Mouse (Mus musculus) midbrain, embryonic 13.5 days (tissue): ENCODE measurements around the gene Uchl5. TPM values are rescaled to one million over a fixed set of nuclear protein-coding genes. Genes with fewer than 3 reads are reported as not detected.

ENCODE experiments used
- ATAC-seq: fragments of 200-750 bp; cut with Nextera tagmentation; 2 replicates; pipeline ENCODE4 v1.8.0; 2017; ENCODE audit warnings: mild to moderate bottlenecking, moderate TSS enrichment, moderate library complexity
- H3K27ac ChIP-seq: fragments of 300-500 bp; sonication (generic); 2 replicates; pipeline ENCODE4 v1.5.1; 2015; ENCODE audit warnings: inconsistent platforms, mild to moderate bottlenecking, moderate library complexity
- H3K27me3 ChIP-seq: fragments of 300-500 bp; sonication (generic); 2 replicates; pipeline ENCODE4 v1.6.1; 2015; ENCODE audit warnings: mild to moderate bottlenecking, inconsistent platforms
- H3K36me3 ChIP-seq: fragments of 300-500 bp; sonication (generic); 2 replicates; pipeline ENCODE4 v1.6.1; 2015; ENCODE audit warnings: mild to moderate bottlenecking, inconsistent platforms
- H3K4me1 ChIP-seq: fragments of 300-500 bp; sonication (generic); replicated peaks from 2 replicates; pipeline ENCODE4 v1.6.1; 2015; ENCODE audit warnings: inconsistent platforms
- H3K4me2 ChIP-seq: fragments of 300-500 bp; sonication (generic); replicated peaks from 2 replicates; pipeline ENCODE4 v1.6.1; 2015; ENCODE audit warnings: moderate library complexity, mild to moderate bottlenecking, inconsistent platforms
- H3K4me3 ChIP-seq: fragments of 300-500 bp; sonication (generic); replicated peaks from 2 replicates; pipeline ENCODE4 v1.5.1; 2015; ENCODE audit warnings: mild to moderate bottlenecking, inconsistent platforms
- H3K9ac ChIP-seq: fragments of 300-500 bp; sonication (generic); replicated peaks from 2 replicates; pipeline ENCODE4 v1.6.1; 2015; ENCODE audit warnings: mild to moderate bottlenecking, inconsistent platforms
- H3K9me3 ChIP-seq: fragments of 300-500 bp; sonication (generic); 2 replicates; pipeline ENCODE4 v1.6.1; 2016; ENCODE audit warnings: mild to moderate bottlenecking, inconsistent platforms
- WGBS: fragments of 180-500 bp; shearing (Covaris S2); methylation state at CpG from one replicate; pipeline ENCODE4 v1.1.7; 2015; 5-methylcytosine and 5-hydroxymethylcytosine counted together
- polyA plus RNA-seq: library from polyadenylated mRNA; unstranded; fragments of >200 nt; fragmentation: Nextera tagmentation; extraction: Ambion mirVana; gene quantifications from 2 replicates; pipeline ENCODE4 v1.2.1, GENCODE M21; 2015

Uchl5 gene
- polyA plus RNA-seq, 1 experiment from 2014 or later = 79.4 TPM

- H3K27ac ChIP-seq = no peak overlapping the region
- H3K9ac ChIP-seq = no peak overlapping the region
- H3K4me2 ChIP-seq = no peak overlapping the region
- H3K9me3 ChIP-seq = no peaks in the 10 kb centered on the region
- no peak overlapping the region for H3K4me3 ChIP-seq
- 42% methylated on average over 7 of the region's 7 CpGs for WGBS
- H3K36me3 ChIP-seq = no peaks in the 10 kb centered on the region
- peak; percentile 92 for ATAC-seq
- no peaks in the 10 kb centered on the region for H3K4me1 ChIP-seq
- H3K27me3 ChIP-seq = no peaks in the 10 kb centered on the region
These were observed 36.7 kb downstream of the Uchl5 start for GRCm38 (mm10) chr1:143813676-143814360.

GRCm38 (mm10) chr1:143820096-143820877 is 43.2 kb downstream of the Uchl5 start:
- WGBS = 9% methylated on average over 2 of the region's 2 CpGs
- H3K4me2 ChIP-seq = no peak overlapping the region
- no peak overlapping the region for H3K9ac ChIP-seq
- ATAC-seq = peak; percentile 97
- no peaks in the 10 kb centered on the region for H3K36me3 ChIP-seq
- H3K9me3 ChIP-seq = no peaks in the 10 kb centered on the region
- H3K4me1 ChIP-seq = peaks cover 16% of the 10 kb centered on the region
- H3K27me3 ChIP-seq = no peaks in the 10 kb centered on the region
- H3K27ac ChIP-seq = peak overlapping the region; percentile 56; the same call in 1 of the 2 replicates
- H3K4me3 ChIP-seq = no peak overlapping the region

- H3K9me3 ChIP-seq = no peaks in the 10 kb centered on the region
- H3K4me1 ChIP-seq = peaks cover 16% of the 10 kb centered on the region
- H3K4me2 ChIP-seq = no peak overlapping the region
- no peak for ATAC-seq
- H3K4me3 ChIP-seq = no peak overlapping the region
- H3K36me3 ChIP-seq = no peaks in the 10 kb centered on the region
- WGBS = 91% methylated on average over 3 of the region's 3 CpGs
- H3K27ac ChIP-seq = no peak overlapping the region
- H3K27me3 ChIP-seq = no peaks in the 10 kb centered on the region
- H3K9ac ChIP-seq = no peak overlapping the region
These were observed 45.6 kb downstream of the Uchl5 start for GRCm38 (mm10) chr1:143822677-143823076.

- WGBS = 69% methylated on average over 3 of the region's 3 CpGs
- Histone ChIP-seq H3K4me2 (no peak overlapping the region), H3K36me3 (no peaks in the 10 kb centered on the region), H3K9me3 (no peaks in the 10 kb centered on the region), H3K9ac (no peak overlapping the region), H3K27me3 (no peaks in the 10 kb centered on the region), H3K4me1 (no peaks in the 10 kb centered on the region), H3K27ac (no peak overlapping the region), H3K4me3 (no peak overlapping the region)
- ATAC-seq = no peak
These were observed 53.6 kb downstream of the Uchl5 start for GRCm38 (mm10) chr1:143830713-143831112.

DNA sequence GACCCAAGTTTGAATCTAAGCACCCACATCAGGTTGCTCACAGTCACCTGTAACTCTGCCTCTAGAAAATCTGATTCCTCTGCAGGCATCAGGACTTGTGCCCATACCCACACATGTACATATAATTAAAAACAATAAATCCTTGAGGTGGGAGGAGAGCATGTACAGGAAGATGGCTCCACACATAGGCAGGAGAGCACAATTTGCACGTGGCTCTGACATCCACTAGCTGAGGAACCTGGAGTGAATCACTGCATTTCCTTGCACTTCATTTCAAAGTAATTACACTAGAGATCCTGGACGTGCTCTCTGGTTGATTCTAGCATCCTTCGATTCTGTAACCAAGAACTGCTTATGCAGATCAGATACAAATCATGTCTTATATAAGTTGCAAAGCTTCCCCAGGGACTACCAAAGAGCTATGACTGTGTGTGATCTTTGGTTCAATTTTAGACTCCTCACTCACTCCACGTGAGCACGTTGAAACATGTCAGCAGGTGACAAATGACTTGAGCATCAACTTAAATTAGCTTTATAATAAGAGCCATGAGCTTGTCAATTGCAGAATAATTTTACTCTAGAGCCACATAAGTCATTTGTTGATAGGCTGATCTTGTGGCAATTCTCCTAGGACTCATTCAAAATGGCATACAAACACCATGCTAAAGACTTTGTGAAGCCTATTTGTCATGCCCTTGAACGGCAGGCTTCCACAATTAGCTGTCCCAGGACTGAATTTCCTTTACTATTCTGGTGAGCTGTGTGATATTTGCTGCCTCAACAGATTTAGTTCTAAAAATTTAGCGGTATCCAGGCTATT is 59.5 kb downstream of the Uchl5 start:
- no peak for ATAC-seq
- Histone ChIP-seq H3K27ac (no peak overlapping the region), H3K4me1 (peaks cover 3% of the 10 kb centered on the region; the same call in 1 of the 2 replicates), H3K9me3 (no peaks in the 10 kb centered on the region), H3K36me3 (no peaks in the 10 kb centered on the region), H3K27me3 (no peaks in the 10 kb centered on the region), H3K4me3 (no peak overlapping the region), H3K4me2 (no peak overlapping the region), H3K9ac (no peak overlapping the region)
- 52% methylated on average over 7 of the region's 7 CpGs for WGBS

DNA sequence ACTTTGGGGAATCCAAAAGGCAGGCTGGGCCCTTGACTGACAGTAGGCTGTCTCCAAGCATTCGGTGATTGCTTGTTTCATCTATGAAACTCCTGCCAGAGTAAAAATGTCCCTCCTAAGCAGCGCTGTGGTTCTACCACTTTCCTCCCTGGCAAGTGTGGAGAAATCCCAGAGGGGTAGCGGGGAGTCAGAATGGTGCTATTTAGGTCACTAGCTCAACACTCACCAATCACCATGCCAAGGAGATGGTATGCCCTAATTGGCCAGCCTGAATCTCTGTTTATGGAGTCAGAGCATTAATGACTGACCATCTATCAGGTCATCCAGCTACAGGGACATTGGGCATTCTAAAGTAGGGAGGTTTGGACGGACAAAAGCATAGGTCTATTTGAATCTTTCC is 60.6 kb downstream of the Uchl5 start:
- no peak overlapping the region for H3K4me3 ChIP-seq
- no peaks in the 10 kb centered on the region for H3K36me3 ChIP-seq
- H3K4me1 ChIP-seq = peaks cover 3% of the 10 kb centered on the region; the same call in 1 of the 2 replicates
- no peak overlapping the region for H3K9ac ChIP-seq
- 91% methylated on average over 4 of the region's 4 CpGs for WGBS
- H3K27me3 ChIP-seq = no peaks in the 10 kb centered on the region
- H3K27ac ChIP-seq = no peak overlapping the region
- ATAC-seq = no peak
- no peaks in the 10 kb centered on the region for H3K9me3 ChIP-seq
- H3K4me2 ChIP-seq = no peak overlapping the region

DNA sequence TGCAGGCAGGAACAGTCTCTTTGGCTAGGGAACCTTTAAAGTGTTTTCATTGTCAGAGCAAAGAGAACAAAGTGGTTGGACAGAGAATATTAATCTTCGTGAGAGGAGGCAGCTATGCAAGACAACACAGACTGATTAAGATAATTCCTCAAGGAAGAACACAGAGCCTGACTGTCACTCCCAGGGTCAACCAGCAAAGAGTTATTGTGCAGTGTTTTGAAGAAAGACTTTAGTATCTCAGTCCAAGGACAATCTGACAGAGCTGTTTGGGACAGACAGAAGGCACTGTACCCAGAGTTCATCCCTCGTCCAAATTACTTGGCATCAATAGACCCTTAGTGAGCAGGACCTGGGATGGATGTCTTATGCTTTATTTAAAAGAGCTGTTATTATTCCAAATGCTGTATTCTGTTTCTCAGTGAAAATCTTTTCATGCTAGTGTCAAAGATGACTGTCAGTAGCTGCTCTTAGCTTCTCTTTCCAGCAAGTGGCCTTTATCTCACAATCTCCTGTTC is 61.9 kb downstream of the Uchl5 start:
- 56% methylated on average over 2 of the region's 2 CpGs for WGBS
- H3K36me3 ChIP-seq = no peaks in the 10 kb centered on the region
- ATAC-seq = no peak

GRCm38 (mm10) chr1:143852329-143852728 is 75.3 kb downstream of the Uchl5 start:
- WGBS = 76% methylated on average over 4 of the region's 4 CpGs
- H3K36me3 ChIP-seq = no peaks in the 10 kb centered on the region
- no peaks in the 10 kb centered on the region for H3K9me3 ChIP-seq
- peaks cover 8% of the 10 kb centered on the region for H3K4me1 ChIP-seq
- H3K27ac ChIP-seq = peak overlapping the region; percentile 74
- H3K27me3 ChIP-seq = no peaks in the 10 kb centered on the region
- no peak overlapping the region for H3K9ac ChIP-seq
- no peak overlapping the region for H3K4me3 ChIP-seq
- ATAC-seq = no peak
- no peak overlapping the region for H3K4me2 ChIP-seq

More for the DNA sequence above, 61.9 kb downstream of the Uchl5 start:
- Histone ChIP-seq H3K9ac (no peak overlapping the region), H3K4me3 (no peak overlapping the region), H3K27ac (no peak overlapping the region), H3K4me2 (no peak overlapping the region), H3K27me3 (no peaks in the 10 kb centered on the region), H3K9me3 (no peaks in the 10 kb centered on the region), H3K4me1 (peaks cover 3% of the 10 kb centered on the region; the same call in 1 of the 2 replicates)

- Histone ChIP-seq H3K9me3 (no peaks in the 10 kb centered on the region), H3K27me3 (no peaks in the 10 kb centered on the region), H3K27ac (peak overlapping the region; percentile 74), H3K36me3 (no peaks in the 10 kb centered on the region), H3K4me1 (peaks cover 8% of the 10 kb centered on the region), H3K4me3 (no peak overlapping the region), H3K9ac (no peak overlapping the region), H3K4me2 (no peak overlapping the region)
- peak; percentile 88 for ATAC-seq
- WGBS = 58% methylated on average over 2 of the region's 2 CpGs
These were observed 75.8 kb downstream of the Uchl5 start for GRCm38 (mm10) chr1:143852779-143853358.

GRCm38 (mm10) chr1:143853691-143854115 is 76.6 kb downstream of the Uchl5 start:
- WGBS = 70% methylated on average over 8 of the region's 8 CpGs
- peak; percentile 21; the same call in 1 of the 2 replicates for ATAC-seq

GRCm38 (mm10) chr1:143855706-143856105 is 78.6 kb downstream of the Uchl5 start:
- H3K27me3 ChIP-seq = no peaks in the 10 kb centered on the region
- H3K4me2 ChIP-seq = no peak overlapping the region
- no peak overlapping the region for H3K4me3 ChIP-seq
- WGBS = 90% methylated on average over 5 of the region's 5 CpGs
- peaks cover 12% of the 10 kb centered on the region for H3K4me1 ChIP-seq
- ATAC-seq = no peak
- no peaks in the 10 kb centered on the region for H3K9me3 ChIP-seq
- no peak overlapping the region for H3K27ac ChIP-seq
- H3K36me3 ChIP-seq = no peaks in the 10 kb centered on the region
- no peak overlapping the region for H3K9ac ChIP-seq

More at GRCm38 (mm10) chr1:143853691-143854115, 76.6 kb downstream of the Uchl5 start:
- no peaks in the 10 kb centered on the region for H3K9me3 ChIP-seq
- H3K4me2 ChIP-seq = no peak overlapping the region
- no peak overlapping the region for H3K9ac ChIP-seq
- no peak overlapping the region for H3K4me3 ChIP-seq
- H3K36me3 ChIP-seq = no peaks in the 10 kb centered on the region
- H3K4me1 ChIP-seq = peaks cover 8% of the 10 kb centered on the region
- no peaks in the 10 kb centered on the region for H3K27me3 ChIP-seq
- peak overlapping the region; percentile 58 for H3K27ac ChIP-seq
